Mouse (Mus musculus) ES-E14 (cell line): ENCODE measurements around the gene Tst.

Source experiments
- MAFK ChIP-seq: IDR thresholded peaks from 2 replicates; pipeline ENCODE4 v1.6.1; 2014; ENCODE audit warnings: mild to moderate bottlenecking, low read depth, low read length, inconsistent platforms; ENCODE audit not compliant: insufficient read depth
- ZNF384 ChIP-seq: IDR thresholded peaks from 2 replicates; pipeline ENCODE4 v1.6.1; 2012; ENCODE audit warnings: low read depth, low read length, inconsistent platforms

GRCm38 (mm10) chr15:78452929-78453328 lies 47.2 kb upstream of the Tst start:
- TF ChIP-seq MAFK = no peak
- no peak for TF ChIP-seq ZNF384
